Mouse (Mus musculus): ENCODE data around the gene Mctp1. TPM values are rescaled to one million over a fixed set of nuclear protein-coding genes. Genes with fewer than 3 reads are reported as not detected.

Mctp1 gene
- polyA plus RNA-seq, 1 experiment: 0.54 TPM

GRCm38 (mm10) chr13:76681286-76681685 is 297.0 kb downstream of the Mctp1 start:
- Histone ChIP-seq H3K4me3 (ENCODE audit: insufficient read depth, low read length) (no peak overlapping the region), H3K27ac (ENCODE audit: insufficient read depth, low read length) (no peak overlapping the region), H3K4me1 (ENCODE audit: control insufficient read depth, insufficient read depth, low read length) (no peaks in the 10 kb centered on the region)
- TF ChIP-seq CTCF (IDR thresholded peaks at IDR 0.05; ENCODE audit: borderline replicate concordance, insufficient read depth, low read length) (no peak), POLR2A (IDR thresholded peaks at IDR 0.05; ENCODE audit: low read depth, low read length) (no peak)

DNA sequence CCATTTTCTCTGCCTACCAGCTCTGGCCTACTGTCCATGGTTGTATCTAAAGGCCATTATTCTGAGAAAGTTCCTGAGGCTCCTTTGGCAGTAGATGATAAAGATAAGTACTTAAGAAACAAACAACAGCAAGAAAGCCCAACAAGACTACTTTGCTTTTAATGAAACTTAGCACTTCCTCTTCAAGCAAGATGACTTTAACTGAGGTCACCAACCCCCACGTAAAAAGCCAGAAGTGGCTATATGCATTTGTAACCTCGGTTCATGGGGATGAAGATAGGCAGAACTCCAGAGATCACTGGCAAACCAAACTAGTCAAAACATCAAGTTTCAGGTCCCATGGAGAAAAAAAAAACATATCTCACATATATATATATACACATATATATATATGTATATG is 305.0 kb downstream of the Mctp1 start:
- no peak overlapping the region for H3K27ac ChIP-seq (ENCODE audit: insufficient read depth, low read length)
- no peak overlapping the region for H3K4me3 ChIP-seq (ENCODE audit: insufficient read depth, low read length)
- TF ChIP-seq POLR2A (IDR thresholded peaks at IDR 0.05; ENCODE audit: low read depth, low read length) (no peak), CTCF (IDR thresholded peaks at IDR 0.05; ENCODE audit: borderline replicate concordance, insufficient read depth, low read length) (no peak)
- H3K4me1 ChIP-seq (ENCODE audit: control insufficient read depth, insufficient read depth, low read length): no peaks in the 10 kb centered on the region

DNA sequence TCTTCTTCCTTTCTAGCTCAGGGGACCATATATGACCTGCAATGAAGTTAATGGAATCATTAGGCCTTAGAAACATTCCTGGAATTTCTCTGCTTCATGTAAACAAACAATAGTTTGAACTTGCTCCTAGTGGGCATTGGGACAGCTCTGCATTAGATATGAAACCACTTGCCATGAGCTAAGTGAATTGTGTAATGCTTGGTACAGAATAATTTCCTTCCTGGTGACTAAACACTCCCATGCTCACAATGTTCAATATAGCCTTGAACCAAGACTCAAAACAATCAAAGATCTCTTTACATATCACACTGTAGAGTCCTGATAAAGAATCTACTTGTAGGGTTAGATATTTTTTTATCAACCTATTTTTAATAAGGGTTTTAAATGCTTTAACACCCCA is 305.8 kb downstream of the Mctp1 start:
- H3K4me3 ChIP-seq (ENCODE audit: insufficient read depth, low read length): no peak overlapping the region
- no peak for TF ChIP-seq POLR2A (IDR thresholded peaks at IDR 0.05; ENCODE audit: low read depth, low read length)
- no peak for TF ChIP-seq CTCF (IDR thresholded peaks at IDR 0.05; ENCODE audit: borderline replicate concordance, insufficient read depth, low read length)
- H3K27ac ChIP-seq (ENCODE audit: insufficient read depth, low read length): no peak overlapping the region
- H3K4me1 ChIP-seq (ENCODE audit: control insufficient read depth, insufficient read depth, low read length): no peaks in the 10 kb centered on the region

- Histone ChIP-seq H3K4me3 (ENCODE audit: insufficient read depth, low read length) (no peak overlapping the region), H3K4me1 (ENCODE audit: control insufficient read depth, insufficient read depth, low read length) (no peaks in the 10 kb centered on the region), H3K27ac (ENCODE audit: insufficient read depth, low read length) (no peak overlapping the region)
- TF ChIP-seq POLR2A (IDR thresholded peaks at IDR 0.05; ENCODE audit: low read depth, low read length) (no peak), CTCF (IDR thresholded peaks at IDR 0.05; ENCODE audit: borderline replicate concordance, insufficient read depth, low read length) (no peak)
These were observed 306.4 kb downstream of the Mctp1 start for GRCm38 (mm10) chr13:76690697-76691096.

DNA sequence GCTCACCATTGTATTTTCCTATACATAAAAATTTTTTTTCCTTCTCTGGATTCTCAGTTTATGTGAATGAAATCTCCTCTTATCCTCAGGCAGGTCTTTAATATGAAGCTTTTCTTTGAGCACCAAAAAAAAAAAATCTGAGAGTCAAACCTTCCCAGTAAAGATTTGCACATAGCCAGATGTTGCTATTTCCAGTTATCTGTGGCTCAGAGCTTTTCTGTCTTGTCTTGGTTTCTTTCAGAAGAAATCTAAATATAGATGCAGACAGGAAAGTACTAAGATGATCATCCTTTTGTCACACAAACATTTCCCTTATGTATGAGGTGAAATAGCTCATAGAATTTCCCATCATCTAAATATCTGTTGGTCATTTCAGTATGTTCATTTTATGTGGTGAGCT is 349.7 kb downstream of the Mctp1 start:
- H3K4me3 ChIP-seq (ENCODE audit: insufficient read depth, low read length): no peak overlapping the region
- H3K4me1 ChIP-seq (ENCODE audit: control insufficient read depth, insufficient read depth, low read length): no peaks in the 10 kb centered on the region
- H3K27ac ChIP-seq (ENCODE audit: insufficient read depth, low read length): no peak overlapping the region
- TF ChIP-seq CTCF (IDR thresholded peaks at IDR 0.05; ENCODE audit: borderline replicate concordance, insufficient read depth, low read length): no peak
- TF ChIP-seq POLR2A (IDR thresholded peaks at IDR 0.05; ENCODE audit: low read depth, low read length): no peak

DNA sequence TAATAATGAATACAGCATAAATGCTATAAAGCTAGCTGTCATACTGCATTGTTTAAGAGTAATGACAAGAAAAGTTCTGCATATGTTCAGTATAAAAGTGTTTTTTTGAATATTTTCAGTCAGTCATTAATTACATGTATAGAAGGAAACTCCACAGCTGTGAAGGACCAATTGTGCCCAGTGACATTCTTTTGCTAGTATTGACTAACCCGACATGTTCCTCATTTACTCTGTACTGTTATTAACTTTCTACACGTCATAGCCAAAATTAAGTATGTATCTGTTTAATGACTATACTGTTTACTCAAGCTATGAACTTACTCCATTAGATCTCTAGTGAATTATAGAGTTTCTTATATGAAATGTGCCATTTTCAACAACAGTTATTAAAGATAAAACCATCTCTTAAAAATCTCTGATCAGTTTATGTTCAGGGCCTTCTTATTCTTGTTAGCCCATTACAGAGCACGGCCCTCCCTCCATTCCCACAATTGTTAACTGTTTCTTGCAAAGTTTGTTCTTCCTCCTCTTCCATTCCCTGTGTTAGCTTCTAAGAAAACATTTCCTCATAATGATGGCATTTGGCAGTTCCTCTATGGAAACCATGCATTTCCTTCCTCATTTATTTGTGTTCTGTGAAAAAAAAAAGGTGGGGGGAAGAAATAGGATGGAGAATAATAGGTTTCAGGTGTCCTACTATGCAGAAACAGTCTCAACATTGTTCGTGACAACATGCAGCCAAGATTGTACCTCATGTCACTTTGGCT is 366.5 kb downstream of the Mctp1 start:
- TF ChIP-seq POLR2A (IDR thresholded peaks at IDR 0.05; ENCODE audit: low read depth, low read length) (no peak), CTCF (IDR thresholded peaks at IDR 0.05; ENCODE audit: borderline replicate concordance, insufficient read depth, low read length) (no peak)
- no peak overlapping the region for H3K27ac ChIP-seq (ENCODE audit: insufficient read depth, low read length)
- H3K4me1 ChIP-seq (ENCODE audit: control insufficient read depth, insufficient read depth, low read length): no peaks in the 10 kb centered on the region
- H3K4me3 ChIP-seq (ENCODE audit: insufficient read depth, low read length): no peak overlapping the region

- H3K4me3 ChIP-seq (ENCODE audit: insufficient read depth, low read length): no peak overlapping the region
- TF ChIP-seq POLR2A (IDR thresholded peaks at IDR 0.05; ENCODE audit: low read depth, low read length) (no peak), CTCF (IDR thresholded peaks at IDR 0.05; ENCODE audit: borderline replicate concordance, insufficient read depth, low read length) (no peak)
- no peak overlapping the region for H3K27ac ChIP-seq (ENCODE audit: insufficient read depth, low read length)
- no peaks in the 10 kb centered on the region for H3K4me1 ChIP-seq (ENCODE audit: control insufficient read depth, insufficient read depth, low read length)
These were observed 375.6 kb downstream of the Mctp1 start for GRCm38 (mm10) chr13:76759832-76760490.

- TF ChIP-seq CTCF (IDR thresholded peaks at IDR 0.05; ENCODE audit: borderline replicate concordance, insufficient read depth, low read length) (no peak), POLR2A (IDR thresholded peaks at IDR 0.05; ENCODE audit: low read depth, low read length) (no peak)
- H3K4me1 ChIP-seq (ENCODE audit: control insufficient read depth, insufficient read depth, low read length): no peaks in the 10 kb centered on the region
- no peak overlapping the region for H3K4me3 ChIP-seq (ENCODE audit: insufficient read depth, low read length)
- H3K27ac ChIP-seq (ENCODE audit: insufficient read depth, low read length): no peak overlapping the region
These were observed 415.3 kb downstream of the Mctp1 start for GRCm38 (mm10) chr13:76799662-76800061.

GRCm38 (mm10) chr13:76801126-76801632 is 416.8 kb downstream of the Mctp1 start:
- no peak overlapping the region for H3K4me3 ChIP-seq (ENCODE audit: insufficient read depth, low read length)
- H3K4me1 ChIP-seq (ENCODE audit: control insufficient read depth, insufficient read depth, low read length): no peaks in the 10 kb centered on the region
- TF ChIP-seq POLR2A (IDR thresholded peaks at IDR 0.05; ENCODE audit: low read depth, low read length): no peak
- no peak for TF ChIP-seq CTCF (IDR thresholded peaks at IDR 0.05; ENCODE audit: borderline replicate concordance, insufficient read depth, low read length)
- no peak overlapping the region for H3K27ac ChIP-seq (ENCODE audit: insufficient read depth, low read length)
